Mouse (Mus musculus) frontal cortex, adult 2 months (tissue): ENCODE measurements around the gene Pp2d1. TPM values are rescaled to one million over a fixed set of nuclear protein-coding genes. Genes with fewer than 3 reads are reported as not detected.
A peak's percentile ranks its signal among the peaks of the same experiment; 100 is the strongest.
"Not testable (repeated sequence)": the region's sequence is repeated elsewhere in the genome, so short reads cannot be mapped to it uniquely, and the experiment has no call there.

Experiments used
- DNase-seq, 2 experiments: peaks; one replicate each; pipeline ENCODE4 v3.0.0; 2022; ENCODE audit warnings: low spot score in 1 of 2; ENCODE audit errors: extremely low spot score in 1 of 2
- polyA plus RNA-seq: library from polyadenylated mRNA; depleted of rRNA; stranded (reverse); fragments of >200 nt; gene quantifications from 2 replicates; pipeline ENCODE4 v1.2.3, GENCODE M21; 2012; rRNA removed

Pp2d1 gene
- 0.06 TPM in 1 of 2 replicates, not detected in the other for polyA plus RNA-seq

GRCm38 (mm10) chr17:53539351-53539750 lies at the start of gene Pp2d1:
Pp2d1 (minus strand) TSS chr17:53539451.
- DNase-seq: not testable (repeated sequence)

- no peak for DNase-seq
These were observed 49.0 kb upstream of the Pp2d1 start for GRCm38 (mm10) chr17:53588097-53588855.

GRCm38 (mm10) chr17:53587074-53587851 lies 48.0 kb upstream of the Pp2d1 start:
- peak; percentile 87 to 88 for DNase-seq

DNA sequence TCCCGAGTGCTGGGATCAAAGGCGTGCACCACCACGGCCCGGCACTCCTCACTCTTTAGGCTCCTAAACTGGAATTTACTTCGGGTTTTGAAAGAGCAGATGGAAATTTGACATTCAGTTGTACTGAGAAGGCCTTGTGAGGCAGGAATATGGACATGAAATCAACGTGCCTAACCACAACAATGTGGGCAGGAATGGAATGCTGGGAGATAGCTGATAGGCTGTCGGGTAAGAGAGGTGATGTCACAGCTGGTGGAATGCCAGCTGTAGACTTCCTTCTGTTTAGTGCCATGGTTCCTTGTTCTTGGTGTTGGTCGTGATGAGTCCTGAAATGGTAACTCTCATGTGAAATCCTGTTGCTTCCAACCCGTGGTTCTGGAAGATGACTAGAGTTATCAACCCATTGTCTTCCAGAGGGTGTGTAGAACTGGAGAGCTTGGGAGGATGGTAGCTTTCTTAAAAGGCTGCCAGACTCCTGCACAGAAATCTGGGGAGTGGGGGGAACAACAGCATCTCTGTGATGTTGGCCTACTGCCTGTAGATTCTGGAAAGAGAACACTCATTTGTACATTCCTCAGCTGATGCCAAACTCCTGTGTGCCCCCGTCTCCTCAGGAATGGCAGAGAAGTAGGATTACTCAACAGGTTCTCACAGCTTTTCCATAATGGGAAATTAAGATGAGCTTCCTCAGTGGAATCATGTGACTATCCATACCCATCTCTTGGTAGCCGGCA lies 44.8 kb upstream of the Pp2d1 start:
- no peak for DNase-seq

DNA sequence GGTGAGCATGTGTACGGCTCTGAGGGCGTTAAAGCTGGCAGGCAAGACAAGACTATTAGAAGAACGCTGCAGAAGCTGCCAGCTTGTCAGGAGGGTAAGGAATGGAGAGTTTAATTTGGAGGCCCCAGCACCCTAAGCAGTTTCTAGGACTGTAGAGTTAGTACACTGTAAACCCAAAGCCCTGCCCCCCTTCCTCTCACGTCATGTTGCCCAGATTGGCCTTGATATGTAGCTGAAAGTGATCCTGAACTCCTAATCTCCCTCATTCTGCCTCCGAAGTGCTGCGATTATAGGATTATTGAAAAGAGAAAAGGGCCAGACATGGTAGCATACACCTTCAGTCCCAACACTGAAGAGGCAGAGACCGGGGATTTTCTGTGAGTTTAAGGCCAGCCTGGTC lies 43.6 kb upstream of the Pp2d1 start:
- no peak for DNase-seq

GRCm38 (mm10) chr17:53582026-53582585 lies 42.9 kb upstream of the Pp2d1 start:
- DNase-seq: no peak

DNA sequence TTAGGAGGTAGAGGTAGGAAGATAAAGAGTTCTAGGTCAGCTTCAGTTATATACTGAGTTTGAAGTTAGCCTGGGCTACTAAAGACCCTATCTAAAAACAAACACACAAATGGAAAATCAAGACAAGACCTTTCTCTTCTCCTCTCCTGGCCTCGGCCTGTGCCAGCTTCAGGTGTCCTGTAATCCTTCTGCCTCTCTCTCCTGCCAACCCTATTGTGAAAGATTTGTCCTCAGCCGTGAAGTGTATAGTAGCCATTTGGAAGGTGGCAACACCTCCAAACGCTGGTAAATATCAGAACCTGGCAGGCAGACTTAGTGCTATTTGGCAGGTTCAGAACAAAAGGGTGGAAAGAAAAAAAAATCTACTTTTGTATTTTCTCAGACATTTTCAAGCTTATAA lies 41.0 kb upstream of the Pp2d1 start:
- DNase-seq: no peak

GRCm38 (mm10) chr17:53579612-53580011 lies 40.4 kb upstream of the Pp2d1 start:
- no peak for DNase-seq

DNA sequence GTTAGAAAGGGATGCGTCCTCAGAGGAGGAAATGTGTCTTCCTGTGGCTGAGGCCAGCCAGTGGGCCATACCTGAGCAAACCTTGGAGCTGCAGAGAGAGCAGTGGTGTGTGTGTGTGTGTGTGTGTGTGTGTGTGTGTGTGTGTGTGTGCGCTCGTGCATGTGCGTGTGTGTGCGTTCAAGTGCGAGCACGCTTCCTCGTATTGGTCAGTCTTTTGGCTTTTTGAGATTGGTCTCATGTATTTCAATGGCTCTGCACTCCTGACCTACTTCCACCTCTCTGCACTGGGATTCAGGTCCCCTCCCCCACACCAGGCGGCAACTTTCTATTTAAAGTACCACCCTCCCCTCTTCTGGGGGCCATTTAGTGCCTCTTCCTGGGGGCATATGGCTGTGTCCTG lies 39.5 kb upstream of the Pp2d1 start:
- no peak for DNase-seq

DNA sequence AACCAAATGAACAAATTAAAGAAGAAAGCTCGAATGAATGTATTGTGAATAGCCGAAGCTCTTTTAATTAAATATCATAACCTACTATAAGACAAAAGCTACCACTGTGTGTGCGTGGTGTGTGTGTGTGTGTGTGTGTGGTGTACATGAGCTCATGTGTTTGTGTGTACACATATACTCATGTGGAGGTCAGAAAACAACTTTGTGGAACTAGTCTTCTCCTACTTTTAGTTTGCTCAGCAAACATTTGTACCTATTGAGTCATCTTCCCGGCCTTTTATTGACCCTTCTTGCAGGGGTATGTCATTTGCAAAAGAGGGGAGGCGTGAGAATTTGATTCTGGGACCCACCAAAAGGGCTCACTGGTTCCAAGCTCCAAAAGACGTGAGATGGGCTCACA lies 39.0 kb upstream of the Pp2d1 start:
- DNase-seq: no peak

DNA sequence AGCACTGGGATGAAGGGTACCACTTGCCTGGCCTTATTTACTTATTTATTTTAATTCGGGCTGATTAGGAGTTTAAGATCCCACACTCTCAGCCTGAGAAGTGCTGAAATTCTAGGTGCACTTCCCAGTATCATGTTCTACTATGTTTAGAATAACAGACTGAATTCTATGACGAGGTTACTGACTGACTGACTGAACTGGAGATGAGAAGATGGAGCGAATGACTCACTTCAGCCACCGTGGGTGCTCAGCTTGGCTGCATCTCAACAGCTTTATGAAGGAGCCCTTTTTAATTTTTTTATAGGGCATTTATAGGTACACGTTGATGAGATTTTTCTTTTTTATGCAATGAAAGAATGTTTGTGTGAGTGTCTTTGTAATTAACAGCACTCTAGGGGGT lies 38.5 kb upstream of the Pp2d1 start:
- no peak for DNase-seq

GRCm38 (mm10) chr17:53577151-53577550 lies 37.9 kb upstream of the Pp2d1 start:
- DNase-seq: no peak

GRCm38 (mm10) chr17:53573019-53573556 lies 33.8 kb upstream of the Pp2d1 start:
- DNase-seq: no peak

DNA sequence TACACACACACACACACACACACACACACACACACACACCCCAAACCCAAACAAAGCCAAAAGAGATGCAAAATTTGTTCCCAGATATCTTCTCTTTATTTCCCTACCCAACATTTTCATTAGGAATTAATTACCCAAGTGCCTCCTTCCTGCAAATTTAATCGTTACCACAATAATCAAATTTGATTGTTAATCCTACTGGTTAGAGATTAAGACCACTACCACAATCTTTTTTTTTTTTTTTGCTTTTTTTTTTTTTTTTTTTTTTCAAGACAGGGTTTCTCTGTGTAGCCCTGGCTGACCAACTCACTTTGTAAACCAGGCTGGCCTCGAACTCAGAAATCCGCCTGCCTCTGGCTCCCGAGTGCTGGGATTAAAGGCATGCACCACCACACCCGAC lies 31.7 kb upstream of the Pp2d1 start:
- DNase-seq: not testable (repeated sequence)

DNA sequence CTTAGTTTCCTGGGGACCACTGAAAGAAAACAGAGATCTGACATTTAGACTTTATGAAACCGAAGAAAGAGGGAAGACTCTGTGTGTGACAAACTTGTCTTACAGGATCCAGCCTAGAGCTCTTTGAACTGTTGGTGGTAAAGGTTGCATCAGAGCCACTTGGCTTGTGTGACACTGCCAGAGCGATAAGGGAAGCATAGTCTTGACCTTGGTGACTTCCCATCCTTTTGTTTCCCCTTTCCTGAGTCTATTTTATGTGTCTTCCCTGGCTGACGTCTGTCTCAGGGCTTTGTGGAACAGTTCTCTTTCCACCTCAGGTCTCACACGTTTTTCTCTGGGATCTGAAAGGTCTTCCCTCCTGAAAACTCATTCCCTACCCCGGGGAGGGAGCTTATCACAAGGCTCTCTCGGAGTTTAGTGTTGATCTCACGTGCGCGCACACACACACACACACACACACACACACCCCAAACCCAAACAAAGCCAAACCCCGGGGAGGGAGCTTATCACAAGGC lies 31.2 kb upstream of the Pp2d1 start:
- no peak for DNase-seq

GRCm38 (mm10) chr17:53569829-53570228 lies 30.6 kb upstream of the Pp2d1 start:
- DNase-seq: peak in 1 of 2 experiments; percentile 38

DNA sequence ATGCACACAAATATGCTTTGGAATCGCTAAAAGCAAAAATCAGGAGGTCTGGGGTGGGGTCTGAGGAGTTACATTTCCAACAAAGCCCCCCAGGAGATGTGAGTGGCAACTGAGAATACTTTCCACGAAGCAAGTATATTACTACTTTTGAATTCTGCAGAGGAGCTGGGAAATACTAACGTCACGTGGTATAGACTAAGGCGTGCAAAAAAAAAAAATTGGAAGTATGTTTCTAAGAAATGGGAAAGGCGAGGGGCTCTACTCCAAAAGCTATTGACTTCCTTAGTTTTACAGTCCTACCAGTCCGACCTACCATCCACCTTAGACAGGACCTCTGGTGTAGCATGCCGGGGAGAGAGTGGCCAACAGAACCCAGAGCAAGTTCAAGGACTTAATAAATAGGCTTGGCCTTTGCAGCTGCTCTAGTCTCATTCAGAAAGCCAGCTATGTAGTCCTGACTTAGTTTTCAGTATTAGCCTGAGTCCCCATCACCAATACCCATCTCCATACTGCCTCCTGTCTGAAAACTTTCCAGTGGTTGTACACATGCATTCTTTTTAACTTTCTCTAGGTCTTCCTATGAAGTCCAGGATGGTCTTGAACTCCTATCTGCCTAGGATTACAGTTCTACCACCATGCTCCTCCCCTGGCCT lies 29.6 kb upstream of the Pp2d1 start:
- no peak for DNase-seq

- DNase-seq: peak in 1 of 2 experiments; percentile 50
These were observed 28.9 kb upstream of the Pp2d1 start for GRCm38 (mm10) chr17:53568118-53568517.

- peak in 1 of 2 experiments; percentile 26 for DNase-seq
These were observed 28.3 kb upstream of the Pp2d1 start for GRCm38 (mm10) chr17:53567346-53568101.
